Mouse (Mus musculus) testis, postnatal 10 days (tissue): ENCODE data around the gene C1ql4.
A peak's percentile ranks its signal among the peaks of the same experiment; 100 is the strongest.
"Not testable (repeated sequence)": the region's sequence is repeated elsewhere in the genome, so short reads cannot be mapped to it uniquely, and the experiment has no call there.

Source experiments
- DNase-seq: peaks from one replicate; pipeline ENCODE4 v3.0.0; 2021; ENCODE audit warnings: low spot score

Gene C1ql4

DNA sequence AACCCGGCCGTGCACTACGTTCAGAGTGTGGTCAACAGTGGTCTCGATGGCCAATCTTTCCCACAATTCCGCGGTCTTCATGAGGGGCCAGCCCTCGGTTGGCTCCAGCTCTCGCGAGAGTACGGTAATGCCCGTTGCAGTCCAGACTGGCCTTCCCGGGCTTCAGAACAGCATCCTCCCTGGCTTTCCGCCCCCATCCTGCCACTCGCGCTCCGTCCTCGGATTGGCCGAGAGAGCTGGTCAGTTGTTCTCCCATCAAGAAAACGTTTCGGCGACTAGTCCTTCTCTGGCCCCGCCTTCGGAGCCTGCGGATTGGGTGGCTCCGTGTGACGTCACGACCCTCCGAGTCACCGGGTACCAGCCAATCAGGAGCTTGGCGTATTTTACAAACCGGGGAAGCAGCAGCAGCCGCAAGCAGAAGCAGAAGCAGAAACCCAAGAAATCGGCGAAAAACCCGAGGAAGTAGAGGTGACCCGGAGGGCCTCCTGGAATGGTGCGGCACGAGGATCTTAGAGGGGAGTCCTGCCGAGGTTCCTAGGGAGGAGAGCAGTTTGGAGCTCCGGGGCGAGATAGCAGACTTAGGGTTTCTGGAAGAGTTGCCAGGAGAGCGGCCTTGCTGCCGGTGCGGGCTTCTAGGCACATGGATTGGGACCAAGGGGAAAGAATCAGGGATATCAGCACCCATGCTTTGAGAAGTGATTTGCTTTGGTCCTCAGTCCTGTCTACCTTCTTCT, 12.8 kb downstream of the C1ql4 start:
- peak; percentile 98 for DNase-seq

DNA sequence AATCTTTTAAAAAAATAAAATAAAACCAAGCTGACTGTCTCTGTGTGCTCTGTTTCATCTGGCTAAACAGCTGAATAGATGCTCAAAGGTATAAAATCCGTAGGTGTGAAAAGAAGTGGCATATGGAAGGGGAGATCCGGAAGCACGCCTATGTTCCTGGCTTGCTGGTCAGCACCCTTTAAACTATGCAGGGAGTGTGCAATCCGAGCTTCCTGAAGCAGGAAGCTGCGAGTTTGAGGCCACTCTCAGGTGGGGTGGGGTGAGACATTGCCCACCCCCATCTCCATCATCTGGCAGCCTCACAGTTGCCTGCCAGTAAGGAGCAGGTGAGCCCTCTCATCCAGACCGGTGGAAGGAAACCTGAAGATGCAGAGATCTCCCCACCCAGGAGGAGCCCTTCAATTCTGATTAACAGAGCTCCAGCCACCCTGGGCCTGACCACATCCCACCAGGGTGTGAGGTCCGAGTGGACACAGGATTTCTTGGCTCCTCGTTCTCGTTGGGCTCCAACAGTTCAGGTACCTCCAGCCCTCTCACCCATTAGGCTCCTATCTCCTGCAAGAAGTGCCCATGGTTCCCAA, 13.5 kb downstream of the C1ql4 start, which contains the start of gene Troap:
Gene Troap, plus strand, starts transcription at position 557 of the 581 bp plus-strand sequence.
- no peak for DNase-seq

DNA sequence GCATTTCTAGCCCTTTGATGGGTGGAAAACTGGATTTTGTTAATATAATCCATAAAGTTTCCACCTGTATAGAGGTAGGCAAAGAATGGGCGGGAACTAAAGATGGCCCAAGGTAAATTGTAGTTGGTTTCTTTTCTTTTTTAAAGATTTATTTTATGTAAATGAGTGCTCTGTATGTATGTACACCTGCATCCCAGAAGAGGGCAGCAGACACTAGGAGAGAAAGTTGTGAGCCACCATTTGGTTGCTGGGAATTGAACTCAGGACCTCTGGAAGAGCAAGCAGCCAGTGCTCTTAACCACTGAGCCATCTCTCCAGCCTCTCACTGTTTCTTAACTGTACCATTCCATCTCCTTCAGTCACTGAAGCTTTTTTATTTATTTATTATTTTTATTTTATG, 15.6 kb downstream of the C1ql4 start:
- no peak for DNase-seq

DNA sequence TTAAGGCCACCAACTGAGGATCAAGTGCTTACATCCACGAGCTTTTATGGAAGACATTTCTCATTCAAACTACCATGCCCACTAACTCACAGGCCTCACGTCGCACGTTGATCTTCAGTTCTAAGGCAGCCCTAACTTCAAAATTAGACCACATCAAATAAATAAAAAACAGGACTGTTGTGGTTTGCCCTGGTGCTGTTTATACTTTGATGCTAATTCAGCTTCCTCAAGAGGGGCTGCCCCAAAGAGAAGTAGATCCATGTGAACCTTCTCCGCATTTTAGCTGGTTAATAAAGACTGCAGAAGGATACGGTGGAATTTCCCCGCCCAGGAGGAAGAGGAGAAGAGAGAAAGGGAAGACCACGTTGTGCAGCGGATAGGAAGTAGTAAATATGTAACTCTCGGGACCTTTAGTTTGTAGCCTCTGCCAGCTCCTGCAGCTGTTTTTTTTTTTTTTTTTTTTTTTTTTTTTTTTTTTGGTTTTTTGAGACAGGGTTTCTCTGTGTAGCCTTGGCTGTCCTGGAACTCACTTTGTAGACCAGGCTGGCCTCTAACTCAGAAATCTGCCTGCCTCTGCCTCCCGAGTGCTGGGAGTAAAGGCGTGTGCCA, 22.0 kb downstream of the C1ql4 start:
- DNase-seq: no peak

DNA sequence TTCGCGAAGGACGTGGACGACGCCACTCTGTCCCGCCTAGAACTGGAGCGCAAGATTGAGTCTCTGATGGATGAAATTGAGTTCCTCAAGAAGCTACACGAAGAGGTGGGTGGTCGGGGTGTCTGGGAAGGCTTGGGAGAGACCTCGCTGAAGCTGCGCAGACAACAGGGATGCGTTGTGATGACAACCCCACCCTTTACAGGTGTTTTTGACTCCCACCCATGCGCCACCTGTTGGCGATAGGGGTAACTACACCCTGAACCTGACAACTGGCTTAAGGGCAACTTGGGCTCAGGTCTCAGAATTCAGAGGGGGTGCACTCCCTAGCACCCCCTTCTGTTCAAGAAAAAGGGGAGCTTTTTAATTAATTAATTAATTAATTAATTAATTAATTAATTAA, 31.3 kb downstream of the C1ql4 start:
- DNase-seq: peak; percentile 68

DNA sequence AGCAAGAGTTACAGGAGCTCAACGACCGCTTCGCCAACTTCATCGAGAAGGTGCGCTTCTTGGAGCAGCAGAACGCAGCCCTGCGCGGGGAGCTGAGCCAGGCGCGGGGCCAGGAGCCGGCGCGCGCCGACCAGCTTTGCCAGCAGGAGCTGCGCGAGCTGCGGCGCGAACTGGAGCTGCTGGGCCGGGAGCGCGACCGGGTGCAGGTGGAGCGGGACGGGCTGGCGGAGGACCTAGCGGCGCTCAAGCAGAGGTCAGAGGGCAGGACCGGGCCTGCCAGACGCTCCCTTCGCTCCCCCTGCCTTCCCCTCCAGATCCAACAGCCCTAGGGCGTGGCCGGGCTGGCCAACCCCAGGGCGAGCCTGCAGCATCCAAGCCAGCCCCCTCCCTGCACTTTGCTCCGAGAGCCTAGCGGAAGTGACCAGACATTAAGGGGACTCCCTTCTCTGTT, 32.1 kb downstream of the C1ql4 start:
- DNase-seq: no peak

DNA sequence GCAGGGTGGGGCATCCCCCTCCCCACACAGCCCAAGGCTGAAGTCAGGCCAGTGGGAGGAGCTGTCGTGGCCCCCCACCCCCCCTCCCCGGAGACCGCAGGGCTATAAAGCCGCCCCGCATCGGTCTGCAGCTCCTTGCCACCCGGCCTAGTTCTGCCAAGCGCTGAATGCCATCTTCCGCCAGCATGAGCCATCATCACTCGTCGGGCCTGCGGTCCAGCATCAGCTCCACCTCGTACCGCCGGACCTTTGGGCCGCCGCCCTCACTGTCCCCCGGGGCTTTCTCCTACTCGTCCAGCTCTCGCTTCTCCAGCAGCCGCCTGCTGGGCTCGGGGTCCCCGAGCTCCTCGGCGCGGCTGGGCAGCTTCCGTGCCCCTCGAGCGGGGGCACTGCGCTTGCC, 32.6 kb downstream of the C1ql4 start, which contains the start of gene Prph:
Gene Prph, plus strand, starts transcription at position 135 of the 400 bp plus-strand sequence.
- DNase-seq: no peak

DNA sequence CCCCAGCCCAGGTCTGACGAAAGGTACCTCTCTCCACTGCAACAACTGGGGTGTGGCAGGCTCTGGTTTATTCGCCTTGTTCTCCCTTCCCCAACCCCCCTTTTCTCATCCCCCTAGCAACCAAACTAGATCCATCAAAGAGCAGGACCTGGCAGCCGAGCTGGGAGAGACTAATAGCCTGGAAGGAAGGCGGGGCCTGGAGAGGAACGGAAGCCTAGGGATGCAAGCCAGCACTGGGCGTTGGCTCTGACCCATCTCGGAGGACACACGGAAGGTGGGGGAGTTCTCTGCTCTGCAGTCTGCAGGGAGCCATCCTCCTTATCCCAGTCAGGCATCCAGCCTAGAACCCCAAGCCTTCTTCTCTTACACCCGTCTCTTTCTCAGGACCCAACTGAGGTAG, 34.2 kb downstream of the C1ql4 start:
- DNase-seq: no peak

DNA sequence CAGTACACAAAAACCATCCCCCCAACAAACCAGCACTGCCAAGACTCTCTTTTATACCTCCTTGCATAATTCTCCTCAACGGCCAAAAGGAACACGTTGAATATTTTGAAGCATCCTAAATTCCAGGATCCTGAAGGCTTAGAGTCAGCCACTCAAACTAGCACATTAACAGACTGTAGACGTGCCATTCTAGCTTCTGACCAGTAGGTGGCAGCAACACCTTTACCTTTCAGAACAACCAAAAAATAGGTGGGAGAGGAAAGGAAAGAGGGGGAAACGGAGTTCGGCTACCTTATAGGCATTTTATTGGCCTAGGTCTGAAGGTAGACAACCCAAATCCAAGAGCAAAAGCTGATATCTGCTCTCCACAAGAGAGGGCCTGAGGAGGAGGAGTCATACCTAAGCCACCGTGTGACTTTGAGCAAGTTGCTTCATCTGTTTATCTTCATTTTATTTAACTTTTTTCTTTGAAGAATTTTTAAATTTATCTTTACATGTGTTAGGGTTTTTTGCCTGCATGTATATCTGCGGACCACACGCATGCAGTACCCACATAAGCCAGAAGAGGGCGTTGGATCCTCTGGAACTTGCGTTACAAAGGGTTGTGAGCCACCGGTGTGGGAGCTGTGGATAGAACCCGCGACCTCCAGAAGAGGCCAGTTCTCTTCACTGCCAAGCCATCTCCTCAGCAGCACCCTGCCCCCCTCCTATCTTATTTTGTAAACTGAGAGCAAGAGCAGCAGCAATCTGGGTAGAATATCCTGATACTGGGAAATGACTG, 38.0 kb downstream of the C1ql4 start:
- peak; percentile 67 for DNase-seq

DNA sequence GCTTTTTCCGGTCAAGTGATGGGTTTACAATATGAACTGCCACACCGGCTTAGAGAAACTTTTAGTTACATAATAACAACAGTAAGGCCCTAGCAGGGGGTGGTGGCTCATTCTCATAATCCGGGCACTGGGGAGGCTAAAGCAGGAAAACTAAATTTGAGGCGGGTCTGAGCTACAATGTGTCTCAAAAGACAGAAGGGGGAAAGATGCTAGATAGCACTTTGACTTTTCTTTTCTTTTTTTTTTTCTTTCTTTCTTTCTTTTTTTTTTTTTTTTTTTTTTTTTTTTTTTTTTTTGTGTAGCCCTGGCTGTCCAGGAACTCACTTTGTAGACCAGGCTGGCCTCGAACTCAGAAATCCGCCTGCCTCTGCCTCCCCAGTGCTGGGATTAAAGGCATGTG, 41.9 kb downstream of the C1ql4 start:
- not testable (repeated sequence) for DNase-seq

DNA sequence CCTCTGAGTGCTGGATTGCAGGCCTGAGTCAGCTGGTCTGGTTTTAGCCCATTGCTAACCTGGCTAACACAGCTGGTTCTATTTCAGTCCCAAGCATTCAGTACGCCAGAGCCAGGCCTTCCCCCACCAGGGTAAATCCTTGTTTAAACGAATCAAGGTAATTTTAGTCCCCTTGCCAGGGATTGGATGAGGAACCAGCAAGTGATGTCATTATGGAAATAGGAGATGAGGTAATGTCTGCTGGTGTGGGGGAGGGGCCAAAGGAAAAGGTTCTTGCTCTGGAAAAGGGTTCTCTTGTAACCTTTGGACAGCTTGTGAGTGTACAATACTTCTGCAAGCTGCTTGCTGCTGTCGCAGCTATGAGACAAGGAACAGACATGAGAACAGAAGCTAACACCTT, 42.8 kb downstream of the C1ql4 start:
- no peak for DNase-seq

DNA sequence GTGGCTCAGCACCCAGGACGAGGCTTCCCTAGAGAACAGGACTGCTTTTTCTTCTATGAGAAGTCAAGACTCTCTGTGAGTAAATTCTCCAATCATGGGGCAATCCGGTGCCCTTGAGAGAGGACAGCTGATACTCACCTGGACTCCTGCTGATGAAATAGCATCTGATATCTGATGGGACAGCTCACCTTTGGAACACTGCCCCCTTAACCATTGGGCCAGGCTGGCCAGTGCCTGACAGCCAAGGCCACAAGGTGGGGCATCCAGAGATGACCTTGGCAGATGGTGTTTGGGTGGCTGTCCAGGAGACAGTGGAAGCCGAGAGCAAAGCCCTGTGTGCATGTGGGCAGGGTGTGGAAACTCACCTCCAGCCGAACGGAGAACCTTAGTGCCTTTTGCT, 45.3 kb downstream of the C1ql4 start:
- no peak for DNase-seq

DNA sequence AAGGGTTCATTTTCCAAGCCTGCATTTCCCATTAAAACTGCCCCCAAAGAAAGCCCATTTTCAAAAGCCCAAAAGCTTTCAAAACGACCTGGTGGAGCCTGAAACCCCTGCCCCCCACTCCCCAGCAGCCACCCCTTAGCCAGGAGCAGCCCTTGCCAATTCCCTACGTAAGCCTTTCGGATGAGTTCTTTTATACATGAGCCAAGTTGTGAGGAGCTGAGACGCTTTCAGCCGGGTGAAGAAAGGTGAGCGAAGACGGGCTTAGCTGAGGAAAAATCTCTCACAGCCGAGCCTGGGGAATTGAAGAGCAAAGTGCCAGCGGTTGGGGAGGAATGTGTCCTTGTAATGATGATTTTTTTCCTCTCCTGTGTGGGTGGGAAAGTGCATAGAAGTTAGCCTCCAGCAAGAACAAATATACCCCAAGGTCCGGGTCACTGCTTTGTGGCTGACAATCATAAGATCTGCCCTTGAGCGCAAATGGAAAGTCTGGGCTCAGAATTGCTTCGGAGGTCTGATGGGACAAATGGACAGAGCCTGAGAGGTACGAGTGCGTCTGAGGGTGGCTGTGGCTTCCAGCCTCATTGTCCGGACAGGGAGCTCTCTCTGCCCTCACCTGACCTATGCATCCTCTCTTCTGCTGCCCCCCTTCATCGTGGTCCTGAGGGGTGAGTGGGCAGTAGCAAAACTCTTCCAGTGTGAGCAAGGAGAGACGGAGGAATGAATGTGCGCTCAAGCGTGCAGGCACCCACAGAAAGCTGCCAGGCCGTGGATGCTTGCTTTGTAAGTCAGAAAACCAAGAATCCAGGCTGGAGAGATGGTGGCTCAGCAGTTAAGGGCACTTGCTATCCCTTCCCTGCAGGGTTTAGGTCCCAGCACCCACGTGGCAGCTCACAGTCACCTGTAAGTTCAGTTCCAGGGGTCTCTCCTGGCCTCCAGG, 46.4 kb downstream of the C1ql4 start:
- DNase-seq: no peak

DNA sequence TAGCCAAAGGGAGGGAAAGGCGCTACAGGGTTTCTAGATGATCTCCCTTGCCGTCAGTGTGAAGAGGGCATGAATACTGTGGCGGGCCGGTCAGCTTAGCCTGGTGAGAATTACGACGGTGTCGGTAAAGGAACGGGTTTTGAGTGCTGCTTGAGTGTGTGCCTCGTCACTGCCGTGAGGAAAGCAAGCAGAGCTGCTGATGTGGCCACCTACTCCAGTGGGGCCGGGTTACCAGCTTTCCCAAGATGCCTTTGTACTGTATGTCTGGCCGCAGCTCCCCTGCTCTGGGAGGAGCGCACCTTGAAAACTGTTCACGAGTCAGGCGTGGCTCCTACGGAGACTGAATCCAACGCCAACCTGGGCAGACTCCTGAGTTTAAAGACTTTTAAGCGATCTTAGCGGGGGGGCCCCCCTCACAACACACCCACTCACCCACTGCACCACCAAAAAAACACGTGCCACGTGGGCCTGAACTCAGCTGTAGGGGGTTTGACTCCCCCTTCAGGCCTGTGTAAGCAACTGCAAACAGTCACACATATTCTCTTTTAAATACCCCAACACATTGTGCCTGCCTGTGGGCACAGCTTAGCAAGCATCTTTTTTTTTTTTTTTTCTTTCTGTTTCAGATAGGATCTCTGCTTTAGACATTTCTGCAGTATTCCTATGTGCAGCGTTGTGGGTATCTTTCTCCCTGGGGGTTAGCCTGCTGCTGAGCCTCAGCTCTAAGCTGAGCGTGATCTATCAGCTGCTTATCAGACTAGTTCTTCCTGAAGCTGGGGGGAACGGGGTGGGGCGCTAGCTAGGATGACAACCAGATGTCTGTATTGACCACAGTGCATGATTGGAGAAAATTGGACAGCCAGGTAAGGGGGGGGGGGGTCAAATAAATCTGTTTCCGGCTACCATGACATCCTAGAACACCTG, 47.4 kb downstream of the C1ql4 start:
- no peak for DNase-seq

DNA sequence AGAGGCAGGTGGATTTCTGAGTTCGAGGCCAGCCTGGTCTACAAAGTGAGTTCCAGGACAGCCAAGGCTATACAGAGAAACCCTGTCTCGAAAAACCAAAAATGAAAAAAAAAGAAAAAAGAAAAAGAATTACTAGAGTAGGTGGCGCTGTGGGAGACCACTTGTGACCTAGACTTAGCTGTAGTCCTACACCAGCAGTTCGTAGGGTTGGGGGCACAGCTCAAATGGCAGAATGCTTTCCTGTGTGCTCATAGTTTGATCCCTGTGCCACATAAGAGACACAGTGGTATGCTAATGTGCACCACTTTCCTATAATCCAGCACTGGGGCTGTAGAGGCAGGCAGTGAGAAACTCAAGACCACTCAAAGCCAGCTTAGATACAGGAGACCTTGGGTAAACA, 48.3 kb downstream of the C1ql4 start:
- DNase-seq: no peak

DNA sequence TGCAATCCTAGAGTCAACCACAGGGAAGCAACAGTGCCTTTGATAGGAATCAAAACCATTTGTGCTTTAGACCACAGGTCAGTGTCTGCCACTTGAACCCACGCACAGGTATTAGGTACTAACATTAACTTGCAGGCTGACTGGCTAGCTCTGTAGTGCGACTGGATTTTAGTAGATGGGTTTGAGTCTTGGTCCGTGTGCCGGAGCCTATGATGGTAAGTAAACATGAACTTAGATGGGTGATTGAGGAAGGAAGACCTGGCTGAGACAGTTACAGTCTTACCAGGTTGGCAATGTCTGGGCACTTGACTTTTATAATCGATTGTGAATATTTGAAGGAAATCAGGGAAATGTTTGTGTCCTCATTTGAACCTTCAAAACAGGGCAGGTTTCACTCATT, 48.8 kb downstream of the C1ql4 start:
- DNase-seq: no peak

DNA sequence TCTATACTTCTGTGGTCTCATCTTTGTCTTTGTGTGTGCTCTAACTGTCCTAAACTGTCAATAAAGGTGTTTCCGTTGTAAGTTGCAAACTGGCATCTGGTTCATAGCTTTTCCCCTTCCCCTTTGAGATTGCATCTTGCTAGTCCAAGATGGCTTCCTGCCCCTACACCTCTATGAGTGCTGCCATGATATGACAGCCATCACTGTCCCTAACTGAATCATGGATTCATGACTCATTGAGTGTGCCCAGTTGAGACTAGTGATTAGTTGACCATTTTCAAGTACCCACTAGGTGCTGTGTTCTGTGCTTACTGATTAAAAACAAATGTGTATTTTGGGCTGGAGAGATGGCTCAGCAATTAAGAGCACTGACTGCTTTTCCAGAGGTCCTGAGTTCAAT, 49.6 kb downstream of the C1ql4 start:
- no peak for DNase-seq

DNA sequence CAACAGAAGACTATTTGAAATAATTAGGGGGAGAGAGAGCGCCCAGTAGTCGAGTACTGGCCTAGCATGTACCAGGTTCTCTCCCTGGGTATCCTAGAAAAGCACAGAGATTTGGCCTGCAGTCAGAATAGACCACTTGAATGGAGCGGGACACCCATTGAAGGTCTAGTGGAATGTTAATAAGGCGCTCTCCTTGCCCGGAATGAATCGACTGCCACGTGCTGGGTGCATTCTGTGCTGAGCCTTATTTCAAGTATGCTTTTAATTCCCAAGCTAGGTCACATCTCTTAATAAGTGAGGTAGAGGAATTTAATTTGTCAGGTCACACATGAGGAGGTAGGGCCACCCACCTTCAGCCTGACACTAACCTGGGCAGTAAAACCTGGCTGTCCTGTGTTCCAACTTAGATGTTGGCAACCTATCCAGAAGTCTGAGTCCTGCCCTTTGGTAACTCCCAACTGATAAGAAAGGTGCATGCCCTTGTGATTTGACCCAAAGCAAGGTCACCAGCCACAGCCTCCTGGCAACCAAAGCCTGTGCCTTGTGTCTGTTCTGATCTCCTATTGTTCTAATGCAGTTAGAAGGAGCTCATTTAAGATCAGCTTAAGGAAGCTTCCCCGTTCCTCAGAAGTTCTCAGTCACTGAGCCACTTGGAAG, 51.2 kb downstream of the C1ql4 start:
- no peak for DNase-seq

DNA sequence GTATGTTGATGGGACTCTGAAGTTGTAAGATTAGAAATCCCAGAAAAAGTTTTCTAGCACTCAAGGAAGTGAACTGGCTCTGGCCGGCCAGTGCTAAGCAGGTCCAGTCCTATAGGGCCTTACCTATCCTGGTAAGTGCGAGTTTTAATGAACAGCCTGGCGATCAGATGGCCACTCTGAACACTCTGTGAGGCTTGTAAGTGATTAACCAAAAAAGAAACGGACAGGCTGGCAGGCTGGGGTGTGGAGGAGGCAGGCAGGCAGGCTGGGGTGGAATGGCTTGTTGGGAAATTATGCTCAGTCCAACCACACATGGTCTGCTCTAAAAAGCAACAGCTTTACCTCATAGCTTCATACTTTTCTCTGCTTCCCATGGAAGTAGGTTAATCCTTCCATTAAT, 52.2 kb downstream of the C1ql4 start:
- no peak for DNase-seq
